Mouse (Mus musculus) bone marrow macrophage, adult 2 months (primary cell): ENCODE results near the gene 7530416G11Rik.

Experiments used
- CTCF ChIP-seq: IDR thresholded peaks from 2 replicates; pipeline ENCODE4 v1.5.1; 2012; ENCODE audit warnings: low read depth, mild to moderate bottlenecking, low read length, moderate library complexity
- POLR2A ChIP-seq: IDR thresholded peaks from 2 replicates; pipeline ENCODE4 v1.6.1; 2012; ENCODE audit warnings: mild to moderate bottlenecking, low read depth, low read length, borderline replicate concordance

GRCm38 (mm10) chr15:85546500-85546899, 43.5 kb upstream of the 7530416G11Rik start:
- TF ChIP-seq CTCF (no peak), POLR2A (no peak)
